Mouse (Mus musculus): ENCODE data around the gene Srsf5. TPM values are rescaled to one million over a fixed set of nuclear protein-coding genes. Genes with fewer than 3 reads are reported as not detected.

Gene Srsf5
- polyA plus RNA-seq (2012; rRNA removed), result 164 and 292 TPM in 2 replicates

GRCm38 (mm10) chr12:80945334-80945995 lies at the start of gene Srsf5:
Gene Srsf5 (plus strand): TSS chr12:80945504.
- no peak for DNase-seq (ENCODE audit: low read depth, low spot score)
- WGBS, result under 1% methylated on average over 57 of the region's 57 CpGs

GRCm38 (mm10) chr12:80909631-80910030 lies 35.7 kb upstream of the Srsf5 start:
- DNase-seq (ENCODE audit: low read depth, low spot score), result no peak
- WGBS, result 79% methylated on average over 8 of the region's 8 CpGs

GRCm38 (mm10) chr12:80917764-80918163 lies 27.5 kb upstream of the Srsf5 start:
- WGBS, result 50% methylated on average over 7 of the region's 7 CpGs
- DNase-seq (ENCODE audit: low read depth, low spot score), result no peak

GRCm38 (mm10) chr12:80921301-80921700 lies 24.0 kb upstream of the Srsf5 start:
- WGBS, result 91% methylated on average over 5 of the region's 5 CpGs

GRCm38 (mm10) chr12:80922869-80923268 lies 22.4 kb upstream of the Srsf5 start:
- no peak for DNase-seq (ENCODE audit: low read depth, low spot score)
- 6% methylated on average over 7 of the region's 7 CpGs for WGBS

More at GRCm38 (mm10) chr12:80921301-80921700, 24.0 kb upstream of the Srsf5 start:
- no peak for DNase-seq (ENCODE audit: low read depth, low spot score)

GRCm38 (mm10) chr12:80923602-80924001 lies 21.7 kb upstream of the Srsf5 start:
- 33% methylated on average over 5 of the region's 5 CpGs for WGBS
- DNase-seq (ENCODE audit: low read depth, low spot score), result no peak

- WGBS, result 25% methylated on average over 3 of the region's 3 CpGs
- DNase-seq (ENCODE audit: low read depth, low spot score), result no peak
Observed at GRCm38 (mm10) chr12:80924205-80924604, 21.1 kb upstream of the Srsf5 start.

GRCm38 (mm10) chr12:80925919-80926318 lies 19.4 kb upstream of the Srsf5 start:
- WGBS, result 35% methylated on average over 7 of the region's 7 CpGs
- no peak for DNase-seq (ENCODE audit: low read depth, low spot score)

- WGBS, result 52% methylated on average over 4 of the region's 4 CpGs
- DNase-seq (ENCODE audit: low read depth, low spot score), result no peak
Observed at GRCm38 (mm10) chr12:80926550-80926949, 18.8 kb upstream of the Srsf5 start.

- no peak for DNase-seq (ENCODE audit: low read depth, low spot score)
- 71% methylated on average over 1 of the region's 1 CpGs for WGBS
Observed at GRCm38 (mm10) chr12:80927518-80927917, 17.8 kb upstream of the Srsf5 start.

- 32% methylated on average over 3 of the region's 3 CpGs for WGBS
- DNase-seq (ENCODE audit: low read depth, low spot score), result no peak
Observed at GRCm38 (mm10) chr12:80928881-80929280, 16.4 kb upstream of the Srsf5 start.

GRCm38 (mm10) chr12:80930141-80930540 lies 15.2 kb upstream of the Srsf5 start:
- WGBS, result 36% methylated on average over 7 of the region's 7 CpGs
- no peak for DNase-seq (ENCODE audit: low read depth, low spot score)

GRCm38 (mm10) chr12:80931402-80932140 lies 13.7 kb upstream of the Srsf5 start:
- DNase-seq (ENCODE audit: low read depth, low spot score), result no peak
- WGBS, result 49% methylated on average over 3 of the region's 3 CpGs

- 87% methylated on average over 1 of the region's 1 CpGs for WGBS
- DNase-seq (ENCODE audit: low read depth, low spot score), result no peak
Observed at GRCm38 (mm10) chr12:80932865-80933264, 12.4 kb upstream of the Srsf5 start.

- DNase-seq (ENCODE audit: low read depth, low spot score), result no peak
- 43% methylated on average over 2 of the region's 2 CpGs for WGBS
Observed at GRCm38 (mm10) chr12:80936751-80937150, 8.6 kb upstream of the Srsf5 start.

- WGBS, result 27% methylated on average over 9 of the region's 9 CpGs
- DNase-seq (ENCODE audit: low read depth, low spot score), result no peak
Observed at GRCm38 (mm10) chr12:80937331-80938029, 7.8 kb upstream of the Srsf5 start.

GRCm38 (mm10) chr12:80938642-80939041 lies 6.7 kb upstream of the Srsf5 start:
- WGBS, result 9% methylated on average over 5 of the region's 5 CpGs

GRCm38 (mm10) chr12:80939165-80939564 lies 6.1 kb upstream of the Srsf5 start:
- WGBS, result 67% methylated on average over 4 of the region's 4 CpGs
- no peak for DNase-seq (ENCODE audit: low read depth, low spot score)

More at GRCm38 (mm10) chr12:80938642-80939041, 6.7 kb upstream of the Srsf5 start:
- no peak for DNase-seq (ENCODE audit: low read depth, low spot score)

- no peak for DNase-seq (ENCODE audit: low read depth, low spot score)
- 78% methylated on average over 3 of the region's 3 CpGs for WGBS
Observed at GRCm38 (mm10) chr12:80941886-80942285, 3.4 kb upstream of the Srsf5 start.

- WGBS, result 73% methylated on average over 3 of the region's 3 CpGs
- DNase-seq (ENCODE audit: low read depth, low spot score), result no peak
Observed at GRCm38 (mm10) chr12:80943395-80943794, 1.9 kb upstream of the Srsf5 start.
